Mouse (Mus musculus): ENCODE data around the gene Rbfox1. TPM values are rescaled to one million over a fixed set of nuclear protein-coding genes. Genes with fewer than 3 reads are reported as not detected.
A peak's percentile ranks its signal among the peaks of the same experiment; 100 is the strongest.

Rbfox1 gene
- total and polyA plus RNA-seq, 2 experiments from 2014 or later, result 129 to 214 TPM

GRCm38 (mm10) chr16:7092811-7093210, 1207.7 kb downstream of the Rbfox1 start:
- H3K4me1 ChIP-seq (ENCODE audit: insufficient read depth), result no peaks in the 10 kb centered on the region
- ATAC-seq, result no peak
- H3K9ac ChIP-seq, result no peak overlapping the region
- no peak for DNase-seq
- no peaks in the 10 kb centered on the region for H3K36me3 ChIP-seq (ENCODE audit: insufficient read depth)
- no peak for TF ChIP-seq CTCF (IDR thresholded peaks at IDR 0.05; ENCODE audit: low read depth)
- no peak overlapping the region for H3K4me3 ChIP-seq (ENCODE audit: low read depth, low read length)
- no peaks in the 10 kb centered on the region for H3K27me3 ChIP-seq (ENCODE audit: insufficient read depth, low read length)
- 68% methylated on average over 4 of the region's 4 CpGs for WGBS
- no peaks in the 10 kb centered on the region for H3K9me3 ChIP-seq (ENCODE audit: low read length)
- no peak overlapping the region for H3K4me2 ChIP-seq (ENCODE audit: low read depth)
- no peak overlapping the region for H3K27ac ChIP-seq (ENCODE audit: low read depth, low read length)

GRCm38 (mm10) chr16:7093686-7094085, 1208.5 kb downstream of the Rbfox1 start:
- Histone ChIP-seq H3K9me3 (ENCODE audit: low read length) (no peaks in the 10 kb centered on the region), H3K4me1 (ENCODE audit: insufficient read depth) (no peaks in the 10 kb centered on the region), H3K9ac (no peak overlapping the region), H3K27ac (ENCODE audit: low read depth, low read length) (no peak overlapping the region), H3K27me3 (ENCODE audit: insufficient read depth, low read length) (no peaks in the 10 kb centered on the region), H3K36me3 (ENCODE audit: insufficient read depth) (no peaks in the 10 kb centered on the region), H3K4me3 (ENCODE audit: low read depth, low read length) (no peak overlapping the region), H3K4me2 (ENCODE audit: low read depth) (no peak overlapping the region)
- TF ChIP-seq CTCF (IDR thresholded peaks at IDR 0.05; ENCODE audit: low read depth), result no peak
- no peak for DNase-seq
- ATAC-seq, result no peak
- WGBS, result 79% methylated on average over 3 of the region's 3 CpGs

DNA sequence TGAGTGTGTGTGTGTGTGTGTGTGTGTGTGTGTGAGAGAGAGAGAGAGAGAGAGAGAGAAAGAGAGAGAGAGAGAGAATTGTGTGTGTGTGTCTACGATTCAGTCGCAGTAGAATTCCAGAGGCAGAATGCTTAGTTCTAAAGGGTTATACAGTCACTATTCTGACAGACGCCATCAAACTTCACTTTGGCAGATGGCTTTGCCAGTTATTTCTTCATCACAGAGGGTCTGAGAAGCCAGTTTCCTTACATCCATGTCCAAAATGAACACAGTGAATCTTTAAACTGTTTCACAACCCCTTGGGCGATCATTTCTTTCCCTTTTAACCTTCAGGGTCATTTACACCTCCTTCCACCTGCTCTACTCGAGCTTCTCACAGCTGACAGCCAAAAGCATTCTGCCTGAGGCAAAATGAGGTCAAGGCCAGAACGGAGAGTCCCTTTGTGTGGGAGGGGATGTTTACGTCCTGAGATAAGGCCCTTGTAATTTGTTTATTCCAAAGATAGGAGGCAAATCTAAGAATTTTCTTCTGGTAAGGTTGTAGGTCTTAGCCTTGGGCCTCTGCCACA, 1209.1 kb downstream of the Rbfox1 start:
- no peak for TF ChIP-seq CTCF (IDR thresholded peaks at IDR 0.05; ENCODE audit: low read depth)
- no peaks in the 10 kb centered on the region for H3K27me3 ChIP-seq (ENCODE audit: insufficient read depth, low read length)
- no peak overlapping the region for H3K4me3 ChIP-seq (ENCODE audit: low read depth, low read length)
- DNase-seq (no peak), ATAC-seq (no peak)
- H3K4me1 ChIP-seq (ENCODE audit: insufficient read depth), result no peaks in the 10 kb centered on the region
- no peaks in the 10 kb centered on the region for H3K36me3 ChIP-seq (ENCODE audit: insufficient read depth)
- H3K9me3 ChIP-seq (ENCODE audit: low read length), result no peaks in the 10 kb centered on the region
- no peak overlapping the region for H3K9ac ChIP-seq
- no peak overlapping the region for H3K27ac ChIP-seq (ENCODE audit: low read depth, low read length)
- no peak overlapping the region for H3K4me2 ChIP-seq (ENCODE audit: low read depth)
- WGBS, result 76% methylated on average over 7 of the region's 7 CpGs

GRCm38 (mm10) chr16:7097071-7097470, 1211.9 kb downstream of the Rbfox1 start:
- TF ChIP-seq CTCF (IDR thresholded peaks at IDR 0.05; ENCODE audit: low read depth), result no peak
- Histone ChIP-seq H3K36me3 (ENCODE audit: insufficient read depth) (no peaks in the 10 kb centered on the region), H3K27me3 (ENCODE audit: insufficient read depth, low read length) (no peaks in the 10 kb centered on the region), H3K4me1 (ENCODE audit: insufficient read depth) (no peaks in the 10 kb centered on the region), H3K9me3 (ENCODE audit: low read length) (no peaks in the 10 kb centered on the region), H3K4me2 (ENCODE audit: low read depth) (no peak overlapping the region), H3K9ac (no peak overlapping the region), H3K27ac (ENCODE audit: low read depth, low read length) (no peak overlapping the region), H3K4me3 (ENCODE audit: low read depth, low read length) (no peak overlapping the region)
- 51% methylated on average over 2 of the region's 2 CpGs for WGBS
- ATAC-seq (no peak), DNase-seq (no peak)

- no peak overlapping the region for H3K9ac ChIP-seq
- no peaks in the 10 kb centered on the region for H3K9me3 ChIP-seq (ENCODE audit: low read length)
- H3K27me3 ChIP-seq (ENCODE audit: insufficient read depth, low read length), result no peaks in the 10 kb centered on the region
- no peak for ATAC-seq
- no peak for TF ChIP-seq CTCF (IDR thresholded peaks at IDR 0.05; ENCODE audit: low read depth)
- no peak overlapping the region for H3K4me3 ChIP-seq (ENCODE audit: low read depth, low read length)
- 87% methylated on average over 8 of the region's 8 CpGs for WGBS
- H3K4me1 ChIP-seq (ENCODE audit: insufficient read depth), result no peaks in the 10 kb centered on the region
- DNase-seq, result no peak
- no peak overlapping the region for H3K4me2 ChIP-seq (ENCODE audit: low read depth)
- H3K36me3 ChIP-seq (ENCODE audit: insufficient read depth), result no peaks in the 10 kb centered on the region
- no peak overlapping the region for H3K27ac ChIP-seq (ENCODE audit: low read depth, low read length)
These were observed 1213.0 kb downstream of the Rbfox1 start for GRCm38 (mm10) chr16:7097951-7098710.

- WGBS, result 63% methylated on average over 11 of the region's 11 CpGs
- peak; percentile 38 for DNase-seq
- H3K9ac ChIP-seq, result no peak overlapping the region
These were observed 1214.5 kb downstream of the Rbfox1 start for GRCm38 (mm10) chr16:7099506-7100300.

GRCm38 (mm10) chr16:7102486-7102885, 1217.3 kb downstream of the Rbfox1 start:
- Histone ChIP-seq H3K27me3 (ENCODE audit: insufficient read depth, low read length) (no peaks in the 10 kb centered on the region), H3K9ac (no peak overlapping the region), H3K4me3 (ENCODE audit: low read depth, low read length) (no peak overlapping the region), H3K36me3 (ENCODE audit: insufficient read depth) (no peaks in the 10 kb centered on the region), H3K4me2 (ENCODE audit: low read depth) (no peak overlapping the region), H3K9me3 (ENCODE audit: low read length) (no peaks in the 10 kb centered on the region), H3K27ac (ENCODE audit: low read depth, low read length) (no peak overlapping the region), H3K4me1 (ENCODE audit: insufficient read depth) (no peaks in the 10 kb centered on the region)
- DNase-seq, result peak; percentile 27
- WGBS, result 66% methylated on average over 1 of the region's 1 CpGs
- TF ChIP-seq CTCF (IDR thresholded peaks at IDR 0.05; ENCODE audit: low read depth), result no peak
- peak; percentile 34; the same call in 1 of the 2 replicates for ATAC-seq

More at GRCm38 (mm10) chr16:7099506-7100300, 1214.5 kb downstream of the Rbfox1 start:
- Histone ChIP-seq H3K4me3 (ENCODE audit: low read depth, low read length) (no peak overlapping the region), H3K36me3 (ENCODE audit: insufficient read depth) (no peaks in the 10 kb centered on the region), H3K27me3 (ENCODE audit: insufficient read depth, low read length) (no peaks in the 10 kb centered on the region), H3K4me1 (ENCODE audit: insufficient read depth) (no peaks in the 10 kb centered on the region), H3K27ac (ENCODE audit: low read depth, low read length) (no peak overlapping the region), H3K9me3 (ENCODE audit: low read length) (no peaks in the 10 kb centered on the region), H3K4me2 (ENCODE audit: low read depth) (no peak overlapping the region)
- peak; percentile 54 for ATAC-seq
- no peak for TF ChIP-seq CTCF (IDR thresholded peaks at IDR 0.05; ENCODE audit: low read depth)

All from forebrain, postnatal 0 days (tissue).